Mouse (Mus musculus): ENCODE measurements around the gene Gm14137.
A peak's percentile ranks its signal among the peaks of the same experiment; 100 is the strongest.

Gm14137 gene

GRCm38 (mm10) chr2:119173991-119174651 is at the start of gene Gm14137:
TSS of gene Gm14137 (plus strand) at chr2:119174509.
- DNase-seq: no peak

DNA sequence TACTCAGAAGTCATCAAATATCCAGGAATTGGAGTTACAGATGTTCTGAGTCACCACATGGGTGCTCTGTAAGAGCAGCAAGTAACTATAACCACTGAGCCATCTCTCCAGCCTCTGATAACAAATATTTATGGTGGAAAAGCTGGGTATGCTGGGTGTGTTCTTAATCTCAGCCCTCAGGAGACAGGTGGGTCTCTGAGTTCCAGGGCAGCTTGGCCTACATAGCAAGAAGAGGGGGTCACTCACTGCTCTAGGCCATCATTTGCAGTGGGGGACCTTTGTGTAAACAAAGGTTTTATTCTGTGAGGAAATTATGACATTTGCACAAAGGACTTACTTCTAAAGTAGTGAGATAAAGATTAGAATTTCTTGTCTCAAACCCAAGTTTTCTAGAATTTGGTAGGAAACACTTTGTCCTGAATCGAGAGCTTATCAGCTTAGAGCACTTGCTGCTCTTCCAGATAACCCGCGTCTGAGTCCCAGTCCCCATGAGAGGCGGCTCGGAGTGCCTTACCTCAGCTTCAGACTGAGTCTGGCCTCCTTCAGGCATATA is 37.9 kb upstream of the Gm14137 start:
- DNase-seq: no peak

DNA sequence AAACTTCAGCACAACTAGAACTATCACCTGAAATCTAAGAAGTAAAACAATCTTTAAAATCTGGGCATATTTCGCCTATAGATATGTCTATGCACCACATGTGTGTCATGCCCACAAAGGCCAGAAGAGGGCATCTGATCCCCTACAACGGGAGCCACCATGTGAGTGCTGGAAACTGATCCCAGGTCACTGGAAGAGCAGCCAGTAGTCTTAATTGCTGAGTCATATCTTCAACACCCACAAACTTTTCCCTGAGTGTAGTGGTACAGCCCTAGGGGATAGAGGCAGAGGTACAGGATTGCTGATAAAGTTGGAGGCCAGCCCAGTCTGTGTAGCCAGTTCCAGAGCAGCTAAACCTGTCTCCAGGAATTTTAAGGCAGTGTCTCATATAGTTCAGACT is 29.1 kb upstream of the Gm14137 start:
- peak in 1 of 2 experiments; percentile 9 for DNase-seq

DNA sequence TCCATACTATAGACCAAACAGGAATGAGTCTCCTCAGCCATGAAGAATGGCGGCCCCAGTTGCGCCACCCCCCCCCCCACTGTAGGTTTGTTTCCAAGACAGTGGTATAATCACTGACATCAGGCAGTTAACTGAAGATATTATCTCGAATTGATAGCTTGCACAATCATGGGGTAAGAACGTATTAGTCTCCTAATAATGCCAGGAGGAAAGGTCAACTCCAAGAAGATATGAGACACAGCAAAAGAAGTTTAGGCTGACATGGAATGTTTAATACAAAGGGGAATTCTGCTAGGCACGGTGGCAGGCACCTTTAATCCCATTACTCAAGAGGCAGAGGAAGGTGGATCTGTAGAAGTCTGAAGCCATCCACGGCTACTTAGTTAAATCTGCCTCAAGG is 27.9 kb upstream of the Gm14137 start:
- DNase-seq: no peak

- no peak for DNase-seq
Measured at GRCm38 (mm10) chr2:119147160-119147678, 27.1 kb upstream of the Gm14137 start.

DNA sequence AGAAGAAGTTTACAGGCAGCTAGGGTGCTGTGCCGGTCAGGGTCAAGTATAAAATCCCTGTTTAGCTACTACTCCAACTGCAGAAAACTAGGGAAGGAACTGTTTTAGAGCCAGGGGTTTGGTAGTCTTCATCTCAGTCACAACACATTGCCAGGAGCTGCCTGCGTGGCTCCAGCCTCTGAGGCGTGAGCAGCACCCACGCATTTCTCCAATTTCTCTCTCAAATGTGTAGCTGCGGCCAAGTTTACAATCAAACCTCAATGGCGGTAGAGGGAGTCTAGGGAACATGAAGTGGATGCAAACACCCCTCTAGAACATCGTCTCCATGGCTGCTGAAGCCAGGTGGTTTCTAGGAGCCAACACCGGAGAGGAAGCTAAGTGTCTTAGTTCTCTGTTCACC is 26.5 kb upstream of the Gm14137 start:
- no peak for DNase-seq

DNA sequence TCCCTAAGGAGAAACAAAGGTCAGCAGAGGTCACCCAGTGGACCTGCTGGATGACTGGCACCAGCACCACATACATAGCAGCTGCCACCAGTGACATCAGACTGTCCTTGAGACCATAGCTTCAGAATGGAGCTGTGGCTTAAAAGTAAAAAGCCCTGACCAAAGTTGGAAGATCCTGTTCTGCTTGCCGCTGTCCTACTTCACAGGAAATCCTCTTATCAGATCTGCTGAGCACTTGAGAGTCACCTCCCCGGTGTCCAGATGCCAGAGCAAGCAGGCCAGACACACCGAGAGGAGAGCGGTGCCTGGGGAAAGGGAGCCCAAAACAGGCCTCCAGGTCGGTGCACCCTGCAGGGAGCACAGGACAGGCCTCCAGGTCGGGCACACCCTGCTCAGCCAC is 22.1 kb upstream of the Gm14137 start:
- DNase-seq: no peak

GRCm38 (mm10) chr2:119154683-119155082 is 19.6 kb upstream of the Gm14137 start:
- DNase-seq: no peak

DNA sequence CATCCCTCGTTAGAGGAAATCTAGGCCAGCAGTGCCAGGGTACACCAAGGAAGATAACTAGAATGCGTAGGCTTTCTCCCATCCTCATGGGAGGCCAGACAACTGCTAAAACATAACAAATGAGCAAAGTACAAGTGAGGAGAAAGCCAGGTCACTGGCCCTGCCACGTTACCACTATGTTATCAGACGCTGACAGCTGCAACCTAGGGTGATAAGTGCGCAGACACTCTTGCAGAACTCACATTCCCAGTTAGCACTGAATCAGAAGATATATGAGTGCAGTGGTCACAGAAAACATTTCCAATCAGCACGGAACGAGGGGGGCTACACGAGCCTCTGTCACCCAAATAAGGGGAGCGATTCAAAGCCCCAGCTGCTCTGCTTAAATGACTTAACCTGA is 18.9 kb upstream of the Gm14137 start:
- DNase-seq: no peak

- no peak for DNase-seq
Measured at GRCm38 (mm10) chr2:119156081-119156680, 18.1 kb upstream of the Gm14137 start.

- DNase-seq: peak; percentile 91 to 92
Measured at GRCm38 (mm10) chr2:119156681-119157572, 17.4 kb upstream of the Gm14137 start, which contains the start of gene Rmdn3. TSS of gene Rmdn3 (minus strand) at chr2:119157034.

DNA sequence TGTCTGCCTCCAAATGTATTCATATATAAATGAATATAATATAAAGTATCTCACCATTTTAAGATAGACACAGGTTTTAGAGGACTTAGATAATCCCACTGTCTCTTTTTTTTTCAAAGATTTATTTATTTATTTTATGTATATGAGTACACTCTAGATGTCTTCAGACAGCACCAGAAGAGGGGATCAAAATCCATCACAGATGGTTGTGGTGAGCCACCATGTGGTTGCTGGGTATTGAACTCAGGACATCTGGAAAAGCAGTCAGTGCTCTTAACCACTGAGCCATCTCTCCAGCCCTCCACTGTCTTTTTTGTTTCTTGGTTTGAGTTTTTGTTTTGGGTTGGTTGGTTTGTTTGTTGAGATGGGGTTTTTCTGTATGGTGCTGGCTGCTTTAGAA is 16.5 kb upstream of the Gm14137 start:
- no peak for DNase-seq

DNA sequence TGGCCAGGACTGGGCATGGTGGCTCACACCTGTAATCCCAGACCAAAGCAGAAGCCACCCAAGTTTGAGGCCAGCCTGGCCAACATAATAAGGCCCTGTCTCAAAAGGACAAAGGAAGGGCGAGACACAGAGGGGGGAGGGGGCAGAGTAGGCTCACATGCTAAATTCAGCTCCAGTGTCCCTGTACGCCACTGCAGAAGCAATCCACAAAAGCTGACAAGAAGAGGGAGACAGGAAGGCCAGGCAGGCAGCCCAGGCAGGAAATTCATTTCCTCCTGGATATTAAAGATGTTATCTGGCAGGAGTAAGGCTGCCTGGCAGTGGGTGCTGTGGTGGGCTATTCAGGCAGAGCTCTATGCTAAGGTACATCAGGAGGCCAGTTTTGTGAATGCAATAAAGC is 13.1 kb upstream of the Gm14137 start:
- DNase-seq: no peak

- no peak for DNase-seq
Measured at GRCm38 (mm10) chr2:119163135-119163534, 11.2 kb upstream of the Gm14137 start.

- no peak for DNase-seq
Measured at GRCm38 (mm10) chr2:119163999-119164398, 10.3 kb upstream of the Gm14137 start.

GRCm38 (mm10) chr2:119165401-119165800 is 8.9 kb upstream of the Gm14137 start:
- DNase-seq: no peak

DNA sequence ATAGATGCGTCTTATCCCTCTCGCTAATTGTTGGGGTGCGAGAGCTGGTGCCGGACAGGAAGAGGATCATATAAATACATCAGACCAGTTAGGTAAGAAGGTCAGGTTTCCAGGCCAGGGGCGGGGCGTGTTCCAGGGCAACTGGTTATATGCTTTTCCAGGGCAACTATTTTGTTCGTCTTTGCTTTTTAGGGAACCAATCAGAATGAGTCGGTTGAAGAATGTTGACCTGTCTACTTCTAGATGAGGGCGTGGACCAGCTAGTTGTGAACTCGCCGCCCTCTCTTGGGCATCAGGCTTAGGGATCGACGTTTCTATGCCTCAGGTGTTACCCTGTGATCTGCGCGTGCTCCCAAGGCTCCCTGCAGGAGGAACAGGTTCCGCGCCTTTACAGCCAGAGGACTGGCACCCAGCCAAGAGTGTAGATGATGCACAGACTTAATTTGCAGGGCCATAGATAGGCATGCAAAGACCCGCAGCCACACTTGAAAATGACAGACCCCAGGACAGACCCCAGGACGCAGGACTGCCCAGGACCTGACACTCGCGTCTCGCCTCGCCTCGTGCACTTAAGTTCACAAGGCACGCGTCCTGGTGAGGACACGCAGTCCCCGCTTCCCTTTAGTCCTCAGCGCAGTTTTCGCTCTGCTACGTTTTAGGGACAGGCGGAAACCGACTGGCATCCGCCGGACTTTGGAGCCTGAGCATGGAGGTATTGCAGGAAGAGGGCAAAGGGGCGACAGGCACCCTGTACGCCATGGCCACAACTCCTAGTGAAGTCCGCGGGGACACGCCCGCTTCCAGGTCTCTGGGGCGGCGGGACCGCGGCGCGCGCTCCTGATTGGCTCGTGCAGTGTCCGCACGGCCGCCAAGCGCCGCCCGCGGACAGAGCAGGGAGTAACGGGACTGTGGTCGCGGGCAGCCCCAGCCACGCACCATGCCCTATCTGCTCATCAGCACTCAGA is 7.1 kb upstream of the Gm14137 start, which contains the start of gene Gchfr:
Gene Gchfr, plus strand, starts transcription at position 873 of the 965 bp plus-strand sequence.
- DNase-seq: peak in 1 of 2 experiments; percentile 13

DNA sequence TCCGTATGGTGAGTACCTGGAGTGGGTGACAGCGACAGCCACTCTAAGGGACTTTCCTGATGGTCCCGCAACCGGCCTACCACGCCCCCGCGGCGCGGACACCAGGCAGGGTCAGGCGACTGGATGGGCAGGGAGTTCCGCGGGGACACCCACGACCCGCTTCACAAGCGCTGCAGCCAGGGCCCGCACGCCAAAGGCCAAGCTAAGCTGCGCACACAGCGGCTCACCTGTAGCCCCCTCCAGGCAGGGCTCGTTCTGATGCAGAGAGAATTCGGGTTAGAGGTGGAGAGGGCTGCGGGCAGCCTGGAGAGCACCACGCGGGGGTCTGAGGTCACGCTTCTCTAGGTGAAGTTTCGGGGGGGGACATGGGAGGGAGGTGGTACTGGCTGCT is 6.4 kb upstream of the Gm14137 start:
- DNase-seq: no peak

DNA sequence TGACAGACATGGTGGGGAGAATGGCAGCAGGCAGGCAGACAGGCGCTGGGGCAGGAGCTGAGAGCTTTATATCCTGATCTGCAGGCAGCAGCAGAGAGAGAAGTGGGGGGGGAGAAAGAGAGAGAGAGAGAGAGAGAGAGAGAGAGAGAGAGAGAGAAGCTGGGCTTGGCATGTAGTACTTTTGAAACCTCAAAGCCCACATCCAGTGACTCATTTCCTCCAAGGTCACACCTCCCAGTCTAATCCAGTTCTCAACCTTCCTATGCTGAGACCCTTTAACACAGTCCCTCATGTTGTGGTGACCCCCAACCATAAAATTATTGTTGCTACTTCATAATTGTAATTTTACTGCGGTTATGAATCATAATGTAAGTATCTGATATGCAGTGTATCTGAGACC is 4.0 kb upstream of the Gm14137 start:
- DNase-seq: no peak

GRCm38 (mm10) chr2:119171574-119171973 is 2.7 kb upstream of the Gm14137 start:
- no peak for DNase-seq

GRCm38 (mm10) chr2:119172446-119172845 is 1.9 kb upstream of the Gm14137 start:
- DNase-seq: no peak
